9 mouse cellular contexts compared by ENCODE assay signal in the genomic region with DNA sequence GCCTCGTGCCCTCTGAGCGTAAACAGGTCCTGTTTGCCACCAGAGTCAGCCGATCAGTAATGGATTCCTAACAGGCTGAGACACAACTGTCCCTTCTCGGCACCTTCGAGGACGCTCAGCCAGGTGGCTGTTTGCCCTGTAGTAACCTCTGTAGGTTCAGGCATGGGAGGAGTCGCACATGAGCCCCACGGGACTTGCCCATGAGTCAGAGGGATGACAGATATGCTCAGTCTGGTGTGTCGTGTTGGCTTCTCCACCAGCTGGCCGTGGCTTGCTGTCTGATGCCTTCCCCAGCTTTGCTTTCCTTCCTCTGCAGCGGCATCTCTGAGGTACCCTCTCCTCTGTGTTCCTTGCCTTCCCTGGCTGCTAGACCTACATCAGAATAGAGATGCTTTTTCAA. TPM values are rescaled to one million over a fixed set of nuclear protein-coding genes. Genes with fewer than 3 reads are reported as not detected.
DNase-seq lines count a peak whose midpoint lies in the region; ATAC-seq lines count a peak whose summit lies in the region.
"Had no signal": no experiment of that assay in that cellular context is flagged by ENCODE, and none has a peak within 500 bp of the region (broad histone marks: within the 10 kb centered on the region; RNA-seq: fewer than 3 reads in every experiment).

No protein-coding gene starts in this region.

- 61% methylated on average over 11 of the region's 11 CpGs for WGBS in heart, embryonic 15.5 days
- 65% methylated on average over 11 of the region's 11 CpGs for WGBS in heart, embryonic 12.5 days
- WGBS in limb, embryonic 10.5 days, result 76% methylated on average over 11 of the region's 11 CpGs

- ATAC-seq in heart, embryonic 15.5 days (replicated peaks; ENCODE audit: insufficient number of reproducible peaks, insufficient read depth, low FRiP score, low read depth), result no peak; the same call in 1 of the 2 replicates
- ATAC-seq in heart, embryonic 12.5 days (ENCODE audit: insufficient number of reproducible peaks, low FRiP score), result no peak

- no peak overlapping the region for H3K9ac ChIP-seq in heart, embryonic 15.5 days
- no peak overlapping the region for H3K9ac ChIP-seq in heart, embryonic 12.5 days
- H3K9ac ChIP-seq: limb, embryonic 15.5 days had no signal

- H3K27ac ChIP-seq in heart, embryonic 15.5 days, result peak overlapping the region; percentile 27; the same call in 1 of the 2 replicates
- H3K27ac ChIP-seq in heart, embryonic 12.5 days (ENCODE audit: poor library complexity, severe bottlenecking), result no peak overlapping the region
- H3K27ac ChIP-seq in limb, embryonic 10.5 days, result peak overlapping the region; percentile 38; the same call in 1 of the 2 replicates
- H3K27ac ChIP-seq: limb, embryonic 15.5 days had no signal

- H3K36me3 ChIP-seq in heart, embryonic 15.5 days, result no peaks in the 10 kb centered on the region
- H3K36me3 ChIP-seq in heart, embryonic 12.5 days, result 0 out of 2 replicates have a peak, but pooled peaks cover 3% of the 10 kb centered on the region
- H3K36me3 ChIP-seq in limb, embryonic 10.5 days, result no peaks in the 10 kb centered on the region
- H3K36me3 ChIP-seq: limb, embryonic 15.5 days had no signal

- intact Hi-C loops in left cerebral cortex, postnatal 4 days (cut with DNase I), result no loop called here

- H3K27me3 ChIP-seq in heart, embryonic 15.5 days, result no peaks in the 10 kb centered on the region
- no peaks in the 10 kb centered on the region for H3K27me3 ChIP-seq in heart, embryonic 12.5 days (replicated peaks)
- H3K27me3 ChIP-seq in limb, embryonic 10.5 days (ENCODE audit: low read depth, poor library complexity, severe bottlenecking), result no peaks in the 10 kb centered on the region
- H3K27me3 ChIP-seq: limb, embryonic 15.5 days had no signal

- no peak overlapping the region for H3K4me3 ChIP-seq in heart, embryonic 15.5 days
- H3K4me3 ChIP-seq in heart, embryonic 12.5 days, result no peak overlapping the region
- H3K4me3 ChIP-seq in limb, embryonic 10.5 days, result no peak overlapping the region
- H3K4me3 ChIP-seq: limb, embryonic 15.5 days had no signal

- peak; percentile 62 for DNase-seq in right cerebral cortex, adult 18-20 months
- no peak for DNase-seq in right cerebral cortex, postnatal 14 days
- no peak for DNase-seq in limb, embryonic 10.5 days (ENCODE audit: low spot score)
- peak; percentile 65 to 77 for DNase-seq in thymus, postnatal 36 days
- no peak for DNase-seq in left cerebral cortex, postnatal 4 days
- DNase-seq in right cerebral cortex, postnatal 25 days, result no peak

- H3K4me1 ChIP-seq in heart, embryonic 15.5 days (replicated peaks), result peaks cover 45% of the 10 kb centered on the region
- H3K4me1 ChIP-seq in heart, embryonic 12.5 days (replicated peaks), result peaks cover 36% of the 10 kb centered on the region
- peaks cover 61% of the 10 kb centered on the region for H3K4me1 ChIP-seq in limb, embryonic 10.5 days

- H3K9me3 ChIP-seq in heart, embryonic 15.5 days (replicated peaks), result no peaks in the 10 kb centered on the region
- H3K9me3 ChIP-seq in heart, embryonic 12.5 days (replicated peaks), result no peaks in the 10 kb centered on the region
- H3K9me3 ChIP-seq in limb, embryonic 10.5 days (replicated peaks), result no peaks in the 10 kb centered on the region
- H3K9me3 ChIP-seq: limb, embryonic 15.5 days had no signal

- H3K4me2 ChIP-seq in heart, embryonic 15.5 days, result no peak overlapping the region
- H3K4me2 ChIP-seq in heart, embryonic 12.5 days, result no peak overlapping the region
- H3K4me2 ChIP-seq: limb, embryonic 15.5 days had no signal

RNA-seq across cellular contexts. Expression of gene Abcg1, which starts 9.6 kb away (rescaled TPM):
- 10.4 and 12.1 TPM in 2 replicates for polyA plus RNA-seq in heart, embryonic 15.5 days (2015; fragmentation: Nextera tagmentation; extraction: Ambion mirVana)
- 5.5 and 6.6 TPM in 2 replicates for polyA plus RNA-seq in heart, embryonic 12.5 days (2016; fragmentation: Nextera tagmentation; extraction: Ambion mirVana)
- polyA plus RNA-seq in limb, embryonic 10.5 days (2016; fragmentation: Nextera tagmentation; extraction: Ambion mirVana), result 4.1 and 5.0 TPM in 2 replicates
- total RNA-seq in left cerebral cortex, postnatal 4 days (2021), result 10 to 100 TPM; 18.5 to 20.0 TPM

Comparison
In these comparisons a context has a peak if more than half of its experiments do, and no peak if none do; other contexts are left out.
1. DNase-seq: peak in right cerebral cortex, adult 18-20 months (single experiment) and thymus, postnatal 36 days (2 of 2); none in right cerebral cortex, postnatal 14 days (single experiment), limb, embryonic 10.5 days (single experiment), left cerebral cortex, postnatal 4 days (single experiment) and right cerebral cortex, postnatal 25 days (single experiment).